In the genomic region with DNA sequence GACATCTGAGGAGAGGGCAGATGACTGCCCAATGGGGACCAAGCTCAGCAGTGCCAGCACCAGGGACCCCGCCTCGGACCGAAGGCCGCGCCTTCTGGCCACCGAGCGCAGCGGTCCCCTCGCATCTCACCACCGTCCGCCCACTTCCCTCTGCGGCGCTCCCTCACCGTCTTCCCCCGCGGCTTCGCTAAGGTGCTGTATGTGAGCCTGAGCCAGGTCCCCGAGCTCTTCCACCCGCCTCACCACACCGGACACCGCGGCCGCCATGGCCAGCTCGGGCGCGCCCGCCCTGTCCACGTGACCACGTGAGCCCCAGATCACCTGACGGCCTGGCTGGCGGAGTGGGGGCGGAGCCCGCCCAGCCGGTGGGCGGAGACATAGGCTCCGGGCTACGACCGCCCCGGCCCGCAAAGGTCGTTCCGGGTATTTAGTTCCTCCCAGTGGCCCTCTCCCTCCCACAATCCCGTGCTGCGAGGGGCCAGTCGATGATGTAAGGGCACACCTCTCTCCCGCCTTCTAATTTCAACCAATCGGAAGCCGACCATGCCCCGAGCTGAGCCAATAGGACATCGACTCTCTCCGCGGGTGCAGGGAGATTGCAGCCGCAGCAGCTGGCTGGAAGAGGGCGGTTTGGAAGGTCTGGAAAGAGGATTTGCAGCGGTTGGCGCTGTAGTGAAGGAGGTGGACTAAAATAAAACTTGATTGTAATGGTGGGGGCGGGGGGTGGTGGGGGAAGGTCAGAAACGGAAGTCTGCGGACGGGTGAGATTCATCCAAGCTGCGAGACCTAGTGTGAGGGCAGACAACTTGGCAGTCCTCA, we compare ENCODE assay signal across 1 mouse cellular context.
TF ChIP-seq lines count a peak whose summit lies in the region.

A gene (minus strand): TSS at position 297 of the 819 bp plus-strand sequence.

TF ChIP-seq in MEL, 35 proteins besides CTCF, POLR2A, EP300 and RAD21 (continued from another document):
- TF ChIP-seq MAX (IDR thresholded peaks at IDR 0.05; ENCODE audit: low read length) = peak; percentile 88
- TF ChIP-seq BHLHE40 (IDR thresholded peaks at IDR 0.05; ENCODE audit: borderline replicate concordance, low read depth, low read length) = peak; percentile 88
- TF ChIP-seq USF1 (IDR thresholded peaks at IDR 0.05; ENCODE audit: low read depth, low read length) = peak; percentile 98
- no peak for TF ChIP-seq MAFK (IDR thresholded peaks at IDR 0.05; ENCODE audit: borderline replicate concordance, low read depth, low read length)
- peak; percentile 46; the same call in 1 of the 2 replicates for TF ChIP-seq KAT2A (conservative IDR thresholded peaks at IDR 0.05; ENCODE audit: low read depth, low read length)
- peak; percentile 94 for TF ChIP-seq SIN3A (IDR thresholded peaks at IDR 0.05; ENCODE audit: low read length)
- peak; percentile 52 to 97; a peak in 3 of 4 replicates for TF ChIP-seq USF2 (IDR thresholded peaks at IDR 0.05; ENCODE audit: borderline replicate concordance in 1 of 2, insufficient read depth in 1 of 2, low read depth in 1 of 2, low read length in 2 of 2)
- peak; percentile 57 for TF ChIP-seq CHD2 (IDR thresholded peaks at IDR 0.05; ENCODE audit: low read length)
